Mouse (Mus musculus): Measurements from ENCODE around the gene Armt1.
A peak's percentile ranks its signal among the peaks of the same experiment; 100 is the strongest.

DNA sequence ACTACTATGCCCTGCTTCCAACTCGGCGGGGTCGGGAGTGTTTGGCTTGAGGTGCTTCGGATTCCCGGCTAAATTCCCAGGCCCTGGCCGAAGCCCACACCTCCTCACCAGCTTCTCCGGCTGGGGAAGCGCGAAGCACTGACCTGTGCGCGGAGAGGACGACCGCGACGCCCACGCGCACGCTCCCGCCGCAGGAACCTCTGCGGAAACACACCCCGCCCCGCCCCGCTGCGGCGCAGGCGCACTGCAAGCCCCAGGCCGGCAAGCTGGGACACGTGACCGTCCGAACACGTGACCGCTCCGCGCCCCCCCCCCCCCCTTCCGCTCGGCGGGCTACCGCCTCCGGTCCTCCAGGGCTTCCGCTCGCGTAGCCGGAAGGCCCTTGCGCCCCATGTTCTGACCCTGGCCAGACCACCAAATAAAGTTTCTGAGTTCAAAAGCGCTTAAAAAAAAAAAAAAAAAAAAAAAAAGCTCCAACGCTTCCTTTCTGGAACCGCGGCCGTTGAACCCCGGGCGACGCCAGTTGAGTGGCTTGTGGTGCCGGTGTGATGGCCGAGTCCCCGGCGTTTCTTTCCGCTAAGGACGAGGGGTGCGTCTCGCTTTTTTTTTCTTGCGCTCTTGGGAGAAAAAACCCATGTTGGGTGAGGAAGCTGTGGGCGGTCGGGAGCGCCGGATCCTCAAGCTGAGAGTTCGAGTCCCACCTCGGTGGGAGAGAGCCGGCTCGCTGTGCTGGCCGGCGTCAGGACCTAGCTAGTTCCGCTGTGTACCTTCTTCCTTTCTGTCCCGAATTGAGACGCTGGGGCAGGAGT, at the start of gene Armt1, which contains the start of gene Rmnd1:
- TF ChIP-seq GATA1 (IDR thresholded peaks at IDR 0.05; ENCODE audit: borderline replicate concordance, low read length) (no peak), FLI1 (IDR thresholded peaks at IDR 0.05; ENCODE audit: low read length) (peak; percentile 57; the same call in 1 of the 2 replicates)

All from megakaryocyte, embryonic 14.5 days (primary cell).